Mouse (Mus musculus) midbrain, postnatal 0 days (tissue): ENCODE results near the gene Wwox. TPM values are rescaled to one million over a fixed set of nuclear protein-coding genes. Genes with fewer than 3 reads are reported as not detected.

Experiments
- ATAC-seq: fragments of 200-750 bp; cut with Nextera tagmentation; 2 replicates; pipeline ENCODE4 v1.8.0; 2017; ENCODE audit warnings: moderate number of reproducible peaks, mild to moderate bottlenecking, moderate TSS enrichment, moderate library complexity; ENCODE audit not compliant: low FRiP score
- DNase-seq: peaks from one replicate; pipeline ENCODE4 v3.0.0-alpha.2; 2015; ENCODE audit warnings: low spot score
- H3K27ac ChIP-seq: fragments of 300-500 bp; sonication (generic); 2 replicates; pipeline ENCODE4 v1.5.1; 2014; ENCODE audit warnings: low read depth, mild to moderate bottlenecking, low read length, mixed read lengths
- H3K27me3 ChIP-seq: fragments of 300-500 bp; sonication (generic); 2 replicates; pipeline ENCODE4 v1.6.1; 2014; ENCODE audit warnings: low read length, control low read depth, mixed read lengths; ENCODE audit not compliant: insufficient read depth
- H3K36me3 ChIP-seq: fragments of 300-500 bp; sonication (generic); 2 replicates; pipeline ENCODE4 v1.6.1; 2014; ENCODE audit warnings: low read length, control low read depth, mixed read lengths; ENCODE audit not compliant: insufficient read depth
- H3K4me1 ChIP-seq: fragments of 300-500 bp; sonication (generic); 2 replicates; pipeline ENCODE4 v1.6.1; 2014; ENCODE audit warnings: mild to moderate bottlenecking, control low read depth, antibody characterized with exemption, low read length, mixed read lengths; ENCODE audit not compliant: insufficient read depth
- H3K4me2 ChIP-seq: fragments of 300-500 bp; sonication (generic); 2 replicates; pipeline ENCODE4 v1.6.1; 2014; ENCODE audit warnings: low read depth, mild to moderate bottlenecking, low read length, mixed read lengths; ENCODE audit not compliant: poor library complexity, severe bottlenecking
- H3K4me3 ChIP-seq: fragments of 300-500 bp; sonication (generic); 2 replicates; pipeline ENCODE4 v1.5.1; 2014; ENCODE audit warnings: low read depth, mild to moderate bottlenecking, low read length, moderate library complexity
- H3K9ac ChIP-seq: fragments of 300-500 bp; sonication (generic); replicated peaks from 2 replicates; pipeline ENCODE4 v1.6.1; 2014; ENCODE audit warnings: mild to moderate bottlenecking, low read length, moderate library complexity, mixed read lengths; ENCODE audit not compliant: poor library complexity, severe bottlenecking
- H3K9me3 ChIP-seq: fragments of 300-500 bp; sonication (generic); 2 replicates; pipeline ENCODE4 v1.6.1; 2016; ENCODE audit warnings: low read length, control low read depth
- CTCF ChIP-seq: IDR thresholded peaks from 2 replicates; pipeline ENCODE4 v1.5.1; 2016; ENCODE audit warnings: antibody characterized with exemption, mild to moderate bottlenecking
- WGBS: fragments of 180-500 bp; shearing (Covaris S2); extraction: QIAGEN DNeasy Blood & Tissue Kit; methylation state at CpG from one replicate; pipeline ENCODE4 v1.1.7; 2014; 5-methylcytosine and 5-hydroxymethylcytosine counted together
- polyA plus RNA-seq: library from polyadenylated mRNA; unstranded; fragments of >200 nt; fragmentation: Nextera tagmentation; extraction: Ambion mirVana; gene quantifications from 2 replicates; pipeline ENCODE4 v1.2.1, GENCODE M21; 2015
- total RNA-seq: library from RNA; depleted of rRNA; stranded (reverse); fragments of >200 nt; gene quantifications from 2 replicates; pipeline ENCODE4 v1.2.3, GENCODE M21; 2014

The Wwox gene
- total and polyA plus RNA-seq, 2 experiments from 2014 or later: 15.4 to 17.2 TPM

DNA sequence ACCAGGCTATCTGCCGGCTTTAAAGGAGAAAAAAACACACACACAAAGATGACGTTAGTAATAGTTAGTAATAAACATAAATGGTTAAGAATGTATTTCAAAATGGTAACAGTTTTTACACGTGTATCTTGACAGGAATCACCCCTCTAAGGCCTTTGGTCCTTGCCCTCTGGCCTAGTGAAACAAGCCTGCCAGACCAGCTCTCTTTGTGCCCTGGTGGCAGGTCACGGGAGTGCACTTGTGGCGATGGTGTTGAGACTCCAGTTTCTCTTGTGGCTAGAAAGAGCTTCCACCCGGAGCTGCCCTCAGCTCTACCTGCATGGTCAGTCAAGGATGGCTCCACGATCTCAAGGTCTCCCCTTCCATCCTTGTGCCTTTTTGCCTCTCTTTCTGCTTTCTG is 110.6 kb downstream of the Wwox start:
- Histone ChIP-seq H3K36me3 (no peaks in the 10 kb centered on the region), H3K27ac (no peak overlapping the region), H3K4me3 (no peak overlapping the region), H3K27me3 (no peaks in the 10 kb centered on the region), H3K4me2 (no peak overlapping the region), H3K9me3 (no peaks in the 10 kb centered on the region), H3K4me1 (no peaks in the 10 kb centered on the region), H3K9ac (no peak overlapping the region)
- 74% methylated on average over 7 of the region's 7 CpGs for WGBS
- DNase-seq: no peak
- TF ChIP-seq CTCF: peak; percentile 36
- ATAC-seq: no peak

GRCm38 (mm10) chr8:114552606-114553005 is 113.2 kb downstream of the Wwox start:
- no peak overlapping the region for H3K4me2 ChIP-seq
- H3K4me3 ChIP-seq: no peak overlapping the region
- no peaks in the 10 kb centered on the region for H3K9me3 ChIP-seq
- H3K4me1 ChIP-seq: no peaks in the 10 kb centered on the region
- H3K27me3 ChIP-seq: no peaks in the 10 kb centered on the region
- H3K9ac ChIP-seq: no peak overlapping the region
- no peaks in the 10 kb centered on the region for H3K36me3 ChIP-seq
- no peak for ATAC-seq
- H3K27ac ChIP-seq: no peak overlapping the region
- no peak for DNase-seq
- no peak for TF ChIP-seq CTCF
- 65% methylated on average over 3 of the region's 3 CpGs for WGBS

GRCm38 (mm10) chr8:114554966-114555365 is 115.5 kb downstream of the Wwox start:
- Histone ChIP-seq H3K9ac (no peak overlapping the region), H3K9me3 (no peaks in the 10 kb centered on the region), H3K27me3 (no peaks in the 10 kb centered on the region), H3K4me1 (no peaks in the 10 kb centered on the region), H3K36me3 (no peaks in the 10 kb centered on the region), H3K4me2 (no peak overlapping the region), H3K4me3 (no peak overlapping the region), H3K27ac (no peak overlapping the region)
- no peak for ATAC-seq
- WGBS: 72% methylated on average over 15 of the region's 15 CpGs
- TF ChIP-seq CTCF: no peak
- no peak for DNase-seq

DNA sequence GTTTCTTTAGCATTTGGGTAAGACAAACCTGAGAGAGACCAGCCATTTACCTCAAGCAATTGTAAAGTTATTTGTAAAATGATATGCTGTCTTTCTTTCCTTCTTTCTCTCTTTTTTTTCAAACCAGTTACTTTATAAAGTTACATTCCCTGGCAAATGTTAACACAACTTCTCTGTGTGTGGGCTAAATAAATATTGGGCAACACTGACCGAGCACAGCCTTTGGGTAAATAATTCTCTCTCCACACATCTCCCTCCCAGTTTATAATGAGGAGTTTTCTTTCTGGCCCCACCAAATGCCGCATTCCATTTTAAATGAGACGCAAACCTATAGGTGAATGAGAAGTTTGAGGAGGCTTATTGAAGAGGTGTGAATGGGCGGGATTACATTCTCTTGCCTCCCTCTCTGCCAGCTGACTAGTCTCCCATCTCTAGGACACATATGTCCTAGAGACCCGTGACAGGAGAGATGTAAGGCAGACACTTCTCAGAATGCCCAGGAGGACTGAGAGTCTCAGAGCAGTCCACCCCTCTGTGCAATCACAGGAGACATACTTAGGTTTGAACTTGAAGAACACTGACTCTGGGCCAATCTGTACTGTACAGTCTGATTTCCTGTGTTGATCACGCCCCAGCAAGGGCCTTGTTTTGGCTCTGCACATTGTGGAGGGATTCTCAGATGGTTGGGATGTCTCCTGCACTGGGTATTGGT is 116.2 kb downstream of the Wwox start:
- Histone ChIP-seq H3K36me3 (no peaks in the 10 kb centered on the region), H3K9ac (no peak overlapping the region), H3K27ac (no peak overlapping the region), H3K9me3 (no peaks in the 10 kb centered on the region), H3K27me3 (no peaks in the 10 kb centered on the region), H3K4me2 (no peak overlapping the region), H3K4me1 (no peaks in the 10 kb centered on the region), H3K4me3 (no peak overlapping the region)
- 88% methylated on average over 6 of the region's 6 CpGs for WGBS
- TF ChIP-seq CTCF: no peak
- ATAC-seq (no peak), DNase-seq (no peak)

DNA sequence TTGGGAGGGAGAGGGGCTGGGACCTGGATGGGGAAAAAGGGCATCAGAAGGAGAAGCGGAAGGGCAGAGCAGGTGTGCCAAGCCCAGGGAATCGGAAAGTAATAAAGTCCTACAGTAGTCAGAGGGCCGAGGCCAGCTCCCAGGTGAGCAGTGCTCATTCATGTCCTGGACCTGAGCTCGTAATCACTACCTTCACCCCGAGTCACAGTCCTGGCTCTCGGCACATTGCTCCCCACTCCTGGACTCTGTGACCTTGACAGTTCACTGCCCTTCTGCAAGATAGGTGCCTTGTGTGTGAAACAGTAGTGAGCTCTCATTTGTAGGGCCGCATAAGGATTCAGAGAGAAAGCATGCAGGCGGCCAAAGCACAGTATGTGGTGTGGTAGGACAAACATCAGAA is 121.7 kb downstream of the Wwox start:
- 91% methylated on average over 8 of the region's 8 CpGs for WGBS
- no peak for DNase-seq

DNA sequence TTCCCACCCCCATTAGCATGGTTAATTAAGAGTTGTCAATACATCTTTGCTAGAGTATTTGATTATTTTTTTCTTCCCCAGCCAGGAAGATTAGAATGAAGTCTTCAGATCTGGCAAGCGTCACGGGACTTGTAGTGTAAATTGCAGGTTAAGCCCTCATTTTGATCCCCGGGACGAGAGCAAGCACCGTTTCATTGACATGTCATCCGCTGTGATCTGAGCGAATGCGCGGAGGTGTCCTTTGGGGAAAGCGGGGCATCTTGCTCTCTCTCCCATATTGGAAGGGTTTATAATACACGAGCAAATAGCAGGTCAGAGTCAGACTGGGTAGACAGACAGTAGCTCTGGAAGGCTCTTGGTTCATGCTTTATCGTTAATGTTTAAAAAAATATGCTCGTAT is 123.0 kb downstream of the Wwox start:
- Histone ChIP-seq H3K27me3 (no peaks in the 10 kb centered on the region), H3K27ac (no peak overlapping the region), H3K4me1 (no peaks in the 10 kb centered on the region), H3K4me3 (no peak overlapping the region), H3K9me3 (no peaks in the 10 kb centered on the region), H3K9ac (no peak overlapping the region), H3K36me3 (no peaks in the 10 kb centered on the region), H3K4me2 (no peak overlapping the region)
- WGBS: 52% methylated on average over 13 of the region's 13 CpGs
- TF ChIP-seq CTCF: no peak
- DNase-seq: no peak
- no peak for ATAC-seq

More for the DNA sequence above, 121.7 kb downstream of the Wwox start:
- no peak overlapping the region for H3K9ac ChIP-seq
- H3K4me3 ChIP-seq: no peak overlapping the region
- no peak for TF ChIP-seq CTCF
- H3K27me3 ChIP-seq: no peaks in the 10 kb centered on the region
- H3K36me3 ChIP-seq: no peaks in the 10 kb centered on the region
- no peaks in the 10 kb centered on the region for H3K4me1 ChIP-seq
- no peak overlapping the region for H3K4me2 ChIP-seq
- H3K9me3 ChIP-seq: no peaks in the 10 kb centered on the region
- H3K27ac ChIP-seq: no peak overlapping the region
- no peak for ATAC-seq
